Mouse (Mus musculus) heart, adult 9 months (tissue): ENCODE data around the gene Sec14l1.

Experiments
- DNase-seq, 2 experiments: peaks; one replicate each; pipeline ENCODE4 v3.0.0; 2022; ENCODE audit warnings: low spot score in 2 of 2

The Sec14l1 gene

GRCm38 (mm10) chr11:117109179-117109954, 5.6 kb upstream of the Sec14l1 start:
- DNase-seq = no peak

DNA sequence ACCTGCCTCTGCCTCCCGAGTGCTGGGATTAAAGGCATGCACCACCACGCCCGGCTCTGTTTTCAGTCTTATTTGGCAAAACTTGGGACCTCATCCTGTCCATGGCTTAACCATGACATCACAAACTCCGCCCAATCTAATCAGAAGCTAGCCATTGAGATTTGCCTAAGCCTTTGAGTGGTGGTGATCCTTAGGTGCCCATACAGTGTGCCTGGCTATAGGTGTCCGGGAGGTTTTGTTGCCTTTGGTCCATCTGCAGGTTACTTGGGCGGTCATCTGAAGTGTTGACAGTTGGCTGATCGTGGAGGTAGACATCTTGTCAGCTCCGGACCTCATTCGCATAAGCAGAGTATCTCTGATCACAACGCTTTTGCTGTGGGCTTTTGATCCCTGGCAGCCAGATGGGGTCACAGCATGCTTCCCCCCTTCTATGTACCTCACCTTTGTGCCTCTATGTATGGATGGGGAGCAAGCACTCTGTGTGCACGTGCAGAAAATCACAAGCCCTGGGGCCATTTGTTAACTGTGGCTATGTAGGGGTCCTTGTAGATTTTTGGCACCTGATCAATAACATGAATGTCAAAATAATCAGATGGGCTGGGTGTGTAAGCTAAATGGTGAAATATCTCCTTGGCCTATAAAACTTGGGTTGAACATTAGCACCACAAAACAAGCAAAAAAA, 2.9 kb upstream of the Sec14l1 start:
- DNase-seq = no peak

DNA sequence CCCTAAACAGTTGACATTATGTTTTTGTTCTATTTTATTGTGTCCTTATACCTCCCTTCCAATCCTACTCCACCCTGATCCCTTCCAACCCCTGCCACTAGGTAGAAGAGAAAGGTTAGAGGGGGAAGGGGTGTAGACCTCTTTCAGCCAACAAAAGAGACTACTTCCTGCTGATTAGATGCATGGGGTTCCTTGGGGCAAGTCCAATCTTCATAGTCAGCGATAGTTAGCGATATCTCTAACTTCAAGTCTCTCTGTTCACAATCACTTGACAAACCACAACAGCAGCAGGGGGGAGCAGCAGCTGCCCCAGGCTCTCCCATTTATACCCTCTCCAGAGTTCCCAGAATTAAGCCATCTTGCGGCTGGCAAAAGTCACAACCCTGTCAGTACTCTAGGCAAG, 2.3 kb upstream of the Sec14l1 start:
- no peak for DNase-seq

DNA sequence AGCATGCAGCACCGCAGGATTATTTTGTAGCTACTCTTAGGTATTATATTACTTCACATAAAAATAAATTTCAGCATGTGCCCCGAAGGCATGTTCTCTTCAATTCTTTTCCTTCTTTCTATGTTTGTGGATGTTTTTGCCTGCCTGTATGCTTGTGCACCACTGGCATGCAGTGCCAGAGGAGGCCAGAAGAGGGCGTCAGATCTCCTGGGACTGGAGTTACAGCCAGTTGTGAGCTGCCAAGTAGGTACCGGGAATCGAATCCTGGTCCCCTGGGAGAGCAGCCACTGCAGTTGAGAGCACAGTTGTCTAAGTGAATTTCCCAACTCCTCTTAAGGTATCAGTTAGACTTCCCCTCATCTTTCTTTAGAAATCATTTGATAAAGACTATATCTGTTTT, 1.6 kb upstream of the Sec14l1 start:
- peak in 1 of 2 experiments; percentile 17 for DNase-seq

DNA sequence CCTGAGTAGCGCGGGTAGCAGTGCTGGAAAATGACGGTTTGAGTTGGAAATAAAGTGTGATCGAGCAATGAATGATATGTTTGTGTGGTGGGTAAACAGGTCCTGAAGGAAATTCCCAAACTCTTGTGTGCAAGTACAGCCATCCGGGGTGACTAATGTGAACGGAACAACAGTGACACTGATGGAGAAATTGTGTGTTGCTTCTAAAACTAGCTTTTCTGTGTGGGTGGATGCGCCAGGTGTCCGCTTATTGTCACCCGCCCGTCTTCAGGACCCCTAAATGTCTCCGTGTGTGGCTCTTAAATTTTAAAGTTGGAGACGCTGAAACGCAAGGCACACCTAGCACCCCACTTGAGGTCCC, 757 bp upstream of the Sec14l1 start:
- DNase-seq = no peak

DNA sequence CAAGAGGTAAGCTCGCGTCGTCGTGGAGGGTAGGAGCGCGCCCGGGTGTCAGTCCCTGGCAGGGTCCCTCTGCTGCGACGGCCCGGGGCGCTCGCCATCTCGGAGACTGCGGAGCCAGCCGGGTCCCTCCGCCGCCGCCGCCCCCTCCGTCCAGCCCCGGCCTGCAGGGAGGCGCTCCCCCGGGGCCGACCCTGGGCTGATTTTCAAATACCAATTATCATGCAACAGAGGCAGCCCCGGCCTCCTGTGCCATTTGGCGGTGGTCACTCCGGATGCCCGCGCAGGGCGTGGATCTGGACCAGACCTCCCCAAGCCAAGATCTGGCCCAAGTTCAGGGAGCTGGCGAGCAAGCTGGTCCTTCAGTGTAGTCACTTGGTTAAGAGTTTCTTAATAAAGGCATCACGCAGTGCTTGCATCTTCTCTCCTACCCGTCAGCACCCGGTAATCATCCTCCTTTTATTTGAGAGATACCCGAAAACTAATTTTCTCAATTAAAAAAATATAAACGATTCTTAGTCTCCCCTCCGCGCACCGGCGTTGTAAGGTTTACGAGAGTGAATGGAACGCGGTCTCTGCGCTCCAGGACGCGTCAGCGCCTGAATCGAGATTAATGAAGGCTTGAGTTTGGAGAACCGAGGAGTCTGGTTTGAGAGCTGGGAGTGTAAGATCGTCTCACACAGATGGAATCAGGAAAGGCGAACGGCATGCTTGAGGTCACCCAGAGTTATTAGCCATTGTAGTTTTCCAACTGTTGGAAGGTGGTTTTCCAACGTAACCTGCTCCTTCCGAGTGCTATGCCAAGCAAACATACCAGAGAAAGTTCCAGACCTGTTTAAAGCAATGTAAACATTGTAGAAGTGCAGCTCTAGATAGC, 615 bp downstream of the Sec14l1 start:
- DNase-seq = no peak

DNA sequence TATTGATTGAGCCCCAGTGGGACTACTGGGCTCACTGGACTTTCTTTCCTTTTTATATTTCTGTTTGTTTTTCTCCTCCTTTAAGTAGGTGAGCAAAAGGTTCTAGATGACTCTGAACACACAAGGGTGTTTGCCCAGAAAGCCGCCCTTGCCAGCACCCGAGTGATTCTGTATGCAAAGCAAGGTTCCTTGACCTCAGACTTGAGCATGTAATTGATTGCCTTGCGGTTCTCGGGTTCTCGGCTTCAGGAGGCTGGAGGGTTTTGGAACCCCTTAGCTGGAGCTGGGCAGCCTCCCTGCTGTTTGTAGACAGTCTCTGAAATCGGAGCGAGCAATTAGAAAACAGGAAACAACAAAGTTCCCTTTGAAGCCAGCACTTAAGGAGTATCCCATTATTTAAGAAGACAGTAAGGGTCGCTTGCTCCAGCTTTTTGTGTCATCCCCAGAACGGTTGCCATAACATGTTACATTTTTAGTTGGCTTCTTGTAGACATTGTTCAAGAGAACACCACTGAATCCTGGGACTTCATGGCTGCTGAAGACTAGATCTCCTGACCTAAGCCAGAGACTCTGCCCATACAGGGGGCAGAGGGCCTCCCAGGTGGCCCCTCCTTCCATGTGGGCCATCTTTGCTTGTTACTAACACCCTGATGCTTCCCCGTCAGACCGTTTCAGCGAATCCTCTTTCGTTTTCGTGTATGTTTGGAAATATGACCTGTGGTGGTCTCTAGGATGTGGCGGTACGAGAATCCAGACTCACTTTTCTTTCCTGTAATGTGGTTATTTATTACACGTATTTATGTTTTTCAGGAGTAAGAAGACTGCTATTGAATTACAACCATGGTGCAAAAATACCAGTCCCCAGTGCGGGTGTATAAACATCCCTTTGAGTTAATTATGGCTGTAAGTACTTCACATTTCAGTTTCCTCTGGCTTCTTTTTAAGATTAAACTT, 1.7 kb downstream of the Sec14l1 start:
- no peak for DNase-seq

DNA sequence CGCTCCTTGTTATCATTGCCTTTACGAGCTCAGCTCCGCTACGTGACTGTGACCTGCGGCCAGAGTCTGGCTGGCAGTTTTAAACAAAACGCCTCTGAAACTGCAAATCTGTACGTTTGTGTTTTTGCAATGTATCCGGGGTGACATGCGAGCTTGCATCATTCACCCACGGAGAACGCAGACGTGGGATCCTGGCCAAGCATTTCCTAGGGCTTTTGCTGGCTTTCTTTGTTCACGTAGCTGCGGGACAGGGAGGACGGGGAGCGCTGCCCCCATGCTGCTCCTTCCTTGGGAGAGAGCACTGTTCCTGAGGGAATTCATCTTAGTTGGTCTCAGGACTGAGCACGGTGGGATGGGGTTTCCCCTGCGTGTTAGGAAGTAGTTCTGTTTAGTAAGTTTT, 2.4 kb downstream of the Sec14l1 start:
- no peak for DNase-seq

- no peak for DNase-seq
Observed at GRCm38 (mm10) chr11:117117791-117118190, 2.8 kb downstream of the Sec14l1 start.

DNA sequence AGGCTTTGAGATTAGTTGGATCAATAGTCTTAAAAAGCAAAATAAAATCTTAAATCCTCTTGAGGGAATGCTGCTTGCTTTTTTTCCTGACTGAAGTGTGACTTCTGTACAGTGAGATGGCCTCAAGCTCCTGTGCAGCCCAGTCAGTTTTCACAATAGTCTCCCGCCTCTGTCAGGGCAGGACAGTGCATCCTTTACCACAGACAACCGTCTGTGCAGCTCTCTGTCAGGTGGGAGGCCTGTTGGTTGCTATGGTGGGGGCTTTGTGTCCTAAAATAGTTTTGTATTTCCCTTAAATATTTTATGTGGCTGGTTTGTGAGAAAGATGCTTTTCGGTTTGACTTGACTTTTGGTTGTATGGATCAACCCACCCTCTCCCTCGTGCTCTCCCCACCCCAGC, 3.3 kb downstream of the Sec14l1 start:
- no peak for DNase-seq

- DNase-seq = peak; percentile 30 to 40
Observed at GRCm38 (mm10) chr11:117118721-117119321, 3.9 kb downstream of the Sec14l1 start.

- no peak for DNase-seq
Observed at GRCm38 (mm10) chr11:117119723-117120122, 4.8 kb downstream of the Sec14l1 start.

- no peak for DNase-seq
Observed at GRCm38 (mm10) chr11:117120285-117121163, 5.6 kb downstream of the Sec14l1 start.

DNA sequence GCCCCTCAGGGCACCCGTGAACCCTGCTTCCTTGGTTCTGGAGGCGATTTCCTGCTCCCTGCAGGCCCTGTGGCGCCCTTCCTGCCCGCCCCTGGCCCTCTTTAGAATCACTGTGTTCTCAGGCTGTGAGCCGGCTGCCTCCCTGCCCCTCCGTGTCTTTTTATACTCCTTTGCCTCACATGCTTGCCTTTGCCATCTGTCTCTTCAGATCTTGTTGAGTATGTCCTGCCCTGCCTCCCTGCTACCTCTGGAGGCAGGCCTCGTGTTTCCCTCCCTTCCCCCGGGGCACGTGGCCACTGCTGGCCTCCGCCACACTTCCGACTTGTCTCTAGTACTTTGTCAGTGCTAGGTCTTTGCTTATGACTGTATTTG, 6.2 kb downstream of the Sec14l1 start:
- DNase-seq = peak in 1 of 2 experiments; percentile 57

DNA sequence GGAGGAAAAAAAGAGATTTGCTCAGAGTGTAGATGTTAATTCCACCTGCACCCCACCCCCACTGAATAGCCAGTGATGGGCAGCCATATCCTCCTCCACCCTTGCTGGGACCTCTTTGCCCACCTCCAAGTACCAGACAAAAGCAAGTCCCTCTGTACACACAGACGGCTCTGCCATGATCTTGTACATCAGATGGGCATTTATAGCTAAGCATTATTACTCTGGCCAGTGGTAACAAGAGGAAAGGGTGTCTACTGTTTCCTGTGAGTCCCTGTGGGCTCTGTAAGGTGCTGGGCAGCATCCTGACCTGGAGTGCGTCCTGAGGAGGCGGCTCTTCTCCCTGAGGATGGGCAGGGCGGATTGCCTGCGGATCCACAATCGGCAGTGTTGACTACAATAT, 7.0 kb downstream of the Sec14l1 start:
- DNase-seq = no peak

- DNase-seq = no peak
Observed at GRCm38 (mm10) chr11:117123418-117124085, 8.6 kb downstream of the Sec14l1 start.

- no peak for DNase-seq
Observed at GRCm38 (mm10) chr11:117124539-117124938, 9.6 kb downstream of the Sec14l1 start.

DNA sequence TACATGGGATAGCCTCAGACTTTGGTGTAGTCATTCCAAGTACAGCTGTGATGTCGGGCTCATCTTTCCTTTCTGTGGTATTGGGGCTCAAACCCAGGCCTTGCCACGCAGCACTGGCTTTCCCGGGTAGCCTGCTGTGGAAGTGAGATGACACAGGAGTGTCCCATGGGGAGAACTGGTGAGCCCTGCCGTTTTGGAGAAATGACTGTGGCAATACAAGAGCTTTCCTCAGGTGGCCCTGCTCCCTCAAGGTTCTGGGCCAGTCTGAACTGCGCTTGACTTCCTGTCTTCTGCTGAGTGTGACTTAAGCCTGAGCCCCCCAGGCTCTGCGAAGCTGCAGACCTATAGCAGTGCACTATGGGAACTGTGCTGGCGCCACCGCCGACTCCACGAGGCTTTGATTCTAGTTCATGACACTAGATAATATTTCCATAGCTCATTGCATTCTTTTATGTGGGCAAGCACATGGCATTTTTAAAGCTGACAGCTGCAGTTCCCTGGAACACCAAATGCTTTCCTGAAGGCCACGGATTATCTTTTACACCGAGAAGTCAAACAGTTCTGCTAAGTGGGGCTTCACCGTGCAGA, 12.4 kb downstream of the Sec14l1 start:
- no peak for DNase-seq
